ENCODE assay signal across 8 mouse cellular contexts in the genomic region with DNA sequence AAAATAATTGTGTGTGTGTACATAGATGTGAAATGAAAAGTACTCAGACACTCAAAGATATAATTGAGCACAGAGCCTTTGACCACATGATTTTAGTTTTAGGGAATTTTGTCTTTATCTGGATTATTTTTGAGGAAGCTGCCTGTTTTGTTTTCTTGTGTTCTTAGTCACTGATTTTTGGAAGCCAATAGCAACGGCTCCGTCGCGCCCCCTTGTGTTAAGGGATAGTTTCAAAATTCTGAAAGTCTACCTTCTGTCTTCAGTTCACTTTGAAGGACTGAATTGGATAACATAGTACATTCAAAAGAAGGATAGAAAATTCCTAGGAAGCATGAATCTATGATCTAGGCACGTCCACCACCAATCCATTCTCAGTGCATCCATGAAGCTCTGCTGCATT.
DNase-seq lines count a peak whose midpoint lies in the region; ATAC-seq lines count a peak whose summit lies in the region.

No protein-coding gene starts in this region.

- ATAC-seq in erythroblast, adult 5-6 weeks (replicated peaks; ENCODE audit: low FRiP score, poor library complexity, severe bottlenecking), result no peak

- DNase-seq in adrenal gland, adult (ENCODE audit: inconsistent age in 2 of 2, low spot score in 1 of 2), result peak; percentile 28 to 79
- DNase-seq in adrenal gland, adult 8-10 months, result no peak
- DNase-seq in layer of hippocampus, postnatal 14 days (ENCODE audit: low spot score in 2 of 2), result peak; percentile 26 to 29
- no peak for DNase-seq in layer of hippocampus, adult 9-10 months (ENCODE audit: low spot score)
- peak; percentile 38 for DNase-seq in R1 (ENCODE audit: low read depth, low spot score)
- peak; percentile 67 for DNase-seq in gastrocnemius, postnatal 10 days
- DNase-seq in lung, postnatal 25 days (ENCODE audit: low spot score), result peak; percentile 27

Comparison
In these comparisons a context has a peak if more than half of its experiments do, and no peak if none do; other contexts are left out.
1. DNase-seq: peak in adrenal gland, adult (2 of 2), layer of hippocampus, postnatal 14 days (2 of 2), R1 (single experiment), gastrocnemius, postnatal 10 days (single experiment) and lung, postnatal 25 days (single experiment); none in adrenal gland, adult 8-10 months (single experiment) and layer of hippocampus, adult 9-10 months (single experiment).